Mouse (Mus musculus) spleen, postnatal 4 days (tissue): ENCODE data around the gene Rbfox3.

Experiments used
- DNase-seq, 2 experiments: peaks; one replicate each; pipeline ENCODE4 v3.0.0; 2022; ENCODE audit warnings: low spot score in 2 of 2

Rbfox3 gene

GRCm38 (mm10) chr11:118881786-118882495, 29.5 kb downstream of the Rbfox3 start:
- no peak for DNase-seq

GRCm38 (mm10) chr11:118879466-118880150, 31.8 kb downstream of the Rbfox3 start:
- no peak for DNase-seq

- DNase-seq, result no peak
Measured at GRCm38 (mm10) chr11:118878605-118879245, 32.7 kb downstream of the Rbfox3 start.

DNA sequence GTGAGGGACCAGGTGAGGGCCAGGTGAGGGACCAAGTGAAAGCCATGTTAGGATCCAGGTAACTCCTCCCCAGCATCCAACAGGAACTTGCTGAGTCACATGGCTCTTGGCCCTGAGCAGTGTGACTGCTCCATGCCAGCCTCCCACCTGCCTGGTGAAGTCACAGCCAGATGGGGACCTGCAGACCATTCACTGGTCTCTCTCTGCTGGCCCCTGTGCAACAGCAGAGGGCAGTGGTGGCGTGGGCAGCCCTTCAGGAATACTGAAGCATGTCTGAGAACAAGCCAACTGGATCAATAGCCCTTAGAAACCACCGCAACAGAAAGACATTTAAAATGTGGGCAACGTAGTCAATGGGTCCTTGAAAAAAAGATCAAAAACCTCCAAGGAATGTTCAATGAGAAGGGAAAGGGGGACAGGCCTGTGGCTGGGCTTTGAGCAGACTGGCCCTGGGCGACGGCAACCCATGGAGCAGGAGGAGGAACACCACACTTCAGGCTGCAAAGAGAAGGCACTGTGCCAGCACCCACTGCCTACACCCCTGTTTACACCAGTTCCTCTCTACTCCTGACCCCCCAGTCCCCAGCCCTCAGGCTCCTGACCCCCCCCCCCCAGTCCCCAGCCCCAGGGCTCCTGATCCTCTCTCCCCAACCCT, 36.0 kb downstream of the Rbfox3 start:
- DNase-seq, result no peak

GRCm38 (mm10) chr11:118874487-118875095, 36.8 kb downstream of the Rbfox3 start:
- no peak for DNase-seq

DNA sequence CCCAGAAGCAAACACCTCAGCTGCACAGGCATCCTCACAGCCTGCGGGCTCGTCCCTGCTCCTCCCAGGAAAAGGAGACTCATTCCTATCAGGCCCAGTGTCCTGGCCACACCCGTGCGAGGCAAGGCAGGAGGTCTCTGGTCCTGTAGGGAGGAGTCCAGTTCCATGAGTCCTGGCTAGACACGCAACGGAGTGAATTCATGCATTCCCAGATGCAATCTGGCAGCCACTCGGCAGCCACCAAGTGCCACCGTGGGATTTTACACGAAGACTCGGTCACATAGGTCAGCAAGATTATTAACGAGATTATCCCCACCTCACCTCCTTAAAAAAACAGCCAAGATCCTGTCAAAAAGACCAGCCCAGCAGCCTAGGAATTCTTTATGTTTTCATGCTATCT, 37.4 kb downstream of the Rbfox3 start:
- DNase-seq, result no peak

DNA sequence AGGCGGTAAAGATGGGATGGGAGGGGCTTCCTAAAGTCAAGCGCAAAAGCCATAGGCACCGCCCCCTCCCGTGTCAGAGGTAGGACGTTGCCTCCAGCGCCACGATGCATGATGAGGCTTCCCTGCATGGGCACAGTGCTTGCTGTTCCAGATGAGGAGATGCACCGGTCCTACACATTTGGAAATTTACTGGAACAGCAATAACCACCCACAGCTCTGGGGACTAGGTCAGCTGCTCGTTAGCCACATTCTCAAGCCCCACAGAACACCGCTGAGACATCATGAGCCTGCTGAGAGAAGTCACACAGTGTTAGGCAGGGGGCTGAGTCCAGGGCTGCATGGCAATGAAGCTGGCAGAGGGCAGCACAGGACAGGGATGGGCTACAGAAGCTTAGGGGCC, 39.9 kb downstream of the Rbfox3 start:
- no peak for DNase-seq

- DNase-seq, result no peak
Measured at GRCm38 (mm10) chr11:118863360-118863759, 48.0 kb downstream of the Rbfox3 start.

- DNase-seq, result no peak
Measured at GRCm38 (mm10) chr11:118861801-118862431, 49.5 kb downstream of the Rbfox3 start.

- DNase-seq, result no peak
Measured at GRCm38 (mm10) chr11:118861246-118861645, 50.2 kb downstream of the Rbfox3 start.

DNA sequence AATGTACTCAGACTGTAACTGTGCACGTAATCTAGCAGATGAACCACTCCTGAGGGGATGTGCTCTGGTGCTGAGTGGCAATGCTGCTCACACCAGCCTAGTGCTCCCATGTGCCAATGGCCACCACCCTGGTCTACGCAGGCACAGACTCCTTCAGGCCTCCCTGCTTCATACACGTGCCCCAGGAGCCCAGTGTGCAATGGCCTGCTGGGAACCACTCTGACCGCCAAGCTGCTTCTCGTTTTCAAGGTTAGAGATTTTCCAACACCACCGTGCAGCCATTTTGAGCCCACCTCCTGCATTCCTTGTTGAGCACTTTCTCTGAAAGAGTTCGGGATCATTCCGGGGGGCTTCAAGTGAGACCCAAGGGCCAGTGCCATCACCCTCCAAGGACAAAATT, 50.6 kb downstream of the Rbfox3 start:
- DNase-seq, result no peak

DNA sequence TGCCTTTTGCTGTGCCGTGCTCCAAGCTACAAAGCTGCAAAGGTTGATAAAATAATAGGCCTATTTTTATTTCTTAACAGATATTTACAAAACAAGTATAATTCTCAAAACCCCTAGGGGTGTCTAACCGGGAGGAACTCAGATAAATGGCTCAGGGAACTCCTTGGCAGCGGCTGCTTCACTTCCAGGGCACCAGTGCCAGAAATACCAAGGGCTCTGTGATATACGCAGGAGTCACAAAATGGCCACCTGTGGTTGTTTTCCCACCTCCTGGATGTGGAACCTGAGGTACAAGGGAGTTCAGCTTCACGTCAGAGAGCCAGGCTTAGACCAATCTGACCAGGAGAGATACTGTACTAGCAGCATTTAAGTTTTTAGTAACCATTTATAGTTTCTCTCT, 51.6 kb downstream of the Rbfox3 start:
- no peak for DNase-seq

GRCm38 (mm10) chr11:118858305-118858704, 53.1 kb downstream of the Rbfox3 start:
- DNase-seq, result no peak

GRCm38 (mm10) chr11:118851391-118851790, 60.0 kb downstream of the Rbfox3 start:
- no peak for DNase-seq

DNA sequence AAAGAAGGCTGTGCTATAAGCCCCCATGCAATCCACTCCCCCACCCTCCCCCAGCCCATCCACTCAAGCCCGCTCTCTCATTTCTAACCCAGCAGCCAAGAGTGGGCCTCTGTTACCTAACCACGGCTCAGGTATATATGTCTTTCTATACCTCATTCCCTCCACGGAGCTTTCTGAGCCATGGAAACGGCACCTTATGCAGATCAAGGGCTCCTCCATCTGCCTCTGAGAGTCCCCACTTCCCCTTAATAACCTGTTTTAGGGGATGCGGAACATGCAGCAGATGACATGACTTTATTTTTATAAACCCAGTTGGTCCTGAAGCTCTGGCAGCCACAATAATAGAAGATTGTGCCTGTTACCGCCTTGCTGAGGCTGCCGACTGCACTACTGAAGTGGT, 63.4 kb downstream of the Rbfox3 start:
- no peak for DNase-seq

DNA sequence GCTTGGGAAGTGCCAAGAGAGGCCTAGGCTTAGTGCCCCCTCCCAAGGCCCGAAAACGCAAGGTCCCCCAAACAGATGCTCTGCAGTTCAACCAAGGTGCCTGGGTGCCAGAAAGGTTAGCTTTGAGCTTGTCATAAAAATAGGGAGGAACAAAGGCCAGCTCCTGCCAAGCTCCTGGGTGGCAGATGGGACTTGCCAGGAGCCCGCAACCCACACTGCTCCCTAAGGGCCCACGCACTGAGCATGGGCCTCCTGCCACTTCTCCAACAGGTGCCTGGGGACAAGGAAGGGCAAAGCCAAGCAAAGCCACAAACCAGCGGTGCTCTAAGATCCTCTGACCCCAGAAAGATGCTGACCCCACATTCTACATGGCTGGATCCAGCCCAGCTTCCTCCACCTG, 70.4 kb downstream of the Rbfox3 start:
- no peak for DNase-seq

DNA sequence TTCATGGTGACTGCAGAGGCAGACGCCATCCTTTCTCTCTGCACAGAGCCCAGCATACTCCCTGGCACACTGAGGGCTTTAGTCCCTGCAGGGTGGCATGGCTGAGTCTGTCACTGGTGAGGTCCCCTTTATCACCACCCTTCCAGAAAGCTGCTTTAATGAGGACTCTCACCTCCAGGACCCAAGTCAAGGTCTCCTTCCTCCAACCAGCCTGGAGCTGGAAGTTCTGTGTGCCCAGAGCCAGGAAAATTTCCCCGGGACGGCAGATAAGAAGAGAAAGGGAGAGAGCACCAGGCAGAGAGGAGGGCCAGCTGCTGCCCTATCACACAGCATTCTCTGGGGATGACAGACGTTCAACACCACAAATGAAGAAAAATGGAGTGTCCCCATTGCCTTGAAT, 73.2 kb downstream of the Rbfox3 start:
- DNase-seq, result no peak

GRCm38 (mm10) chr11:118836889-118837288, 74.5 kb downstream of the Rbfox3 start:
- DNase-seq, result no peak

- DNase-seq, result no peak
Measured at GRCm38 (mm10) chr11:118832793-118833481, 78.5 kb downstream of the Rbfox3 start.

GRCm38 (mm10) chr11:118831730-118832129, 79.7 kb downstream of the Rbfox3 start:
- no peak for DNase-seq
